Mouse (Mus musculus) forebrain, embryonic 16.5 days (tissue): Measurements from ENCODE around the gene Dnah2. TPM values are rescaled to one million over a fixed set of nuclear protein-coding genes. Genes with fewer than 3 reads are reported as not detected.

Experiments used
- ATAC-seq: fragments of 200-750 bp; cut with Nextera tagmentation; 2 replicates; pipeline ENCODE4 v1.8.0; 2017; ENCODE audit warnings: mild to moderate bottlenecking, moderate library complexity
- H3K27ac ChIP-seq: fragments of 300-500 bp; sonication (generic); 2 replicates; pipeline ENCODE4 v1.5.1; 2014; ENCODE audit warnings: low read length, control low read depth
- H3K27me3 ChIP-seq: fragments of 300-500 bp; sonication (generic); replicated peaks from 2 replicates; pipeline ENCODE4 v1.6.1; 2014; ENCODE audit warnings: low read length; ENCODE audit not compliant: control insufficient read depth, insufficient read depth
- H3K36me3 ChIP-seq: fragments of 300-500 bp; sonication (generic); 2 replicates; pipeline ENCODE4 v1.6.1; 2014; ENCODE audit not compliant: control insufficient read depth, insufficient read depth
- H3K4me1 ChIP-seq: fragments of 300-500 bp; sonication (generic); replicated peaks from 2 replicates; pipeline ENCODE4 v1.6.1; 2014; ENCODE audit warnings: low read length; ENCODE audit not compliant: control insufficient read depth, insufficient read depth
- H3K4me2 ChIP-seq: fragments of 300-500 bp; sonication (generic); 2 replicates; pipeline ENCODE4 v1.6.1; 2014; ENCODE audit warnings: mild to moderate bottlenecking, low read length, control low read depth
- H3K4me3 ChIP-seq: fragments of 300-500 bp; sonication (generic); replicated peaks from 2 replicates; pipeline ENCODE4 v1.5.1; 2014; ENCODE audit warnings: mild to moderate bottlenecking, low read length, control low read depth
- H3K9ac ChIP-seq: fragments of 300-500 bp; sonication (generic); replicated peaks from 2 replicates; pipeline ENCODE4 v1.6.1; 2014; ENCODE audit warnings: low read depth, low read length, control low read depth
- H3K9me3 ChIP-seq: fragments of 300-500 bp; sonication (generic); 2 replicates; pipeline ENCODE4 v1.6.1; 2016; ENCODE audit warnings: low read length; ENCODE audit not compliant: control insufficient read depth
- WGBS: fragments of 180-500 bp; shearing (Covaris S2); extraction: QIAGEN DNeasy Blood & Tissue Kit; methylation state at CpG from one replicate; pipeline ENCODE4 v1.1.7; 2014; 5-methylcytosine and 5-hydroxymethylcytosine counted together
- polyA plus RNA-seq: library from polyadenylated mRNA; unstranded; fragments of >200 nt; fragmentation: Nextera tagmentation; extraction: Ambion mirVana; gene quantifications from 2 replicates; pipeline ENCODE4 v1.2.1, GENCODE M21; 2015

Dnah2 gene
- polyA plus RNA-seq, 1 experiment from 2014 or later: 3.7 TPM

- Histone ChIP-seq H3K4me3 (no peak overlapping the region), H3K27ac (no peak overlapping the region), H3K9me3 (no peaks in the 10 kb centered on the region), H3K27me3 (peaks cover 10% of the 10 kb centered on the region), H3K36me3 (no peaks in the 10 kb centered on the region), H3K4me2 (no peak overlapping the region), H3K9ac (no peak overlapping the region), H3K4me1 (peaks cover 31% of the 10 kb centered on the region)
- ATAC-seq: no peak
- 11% methylated on average over 25 of the region's 25 CpGs for whole genome bisulfite sequencing
Observed at GRCm38 (mm10) chr11:69421131-69421977, 127.6 kb downstream of the Dnah2 start.

DNA sequence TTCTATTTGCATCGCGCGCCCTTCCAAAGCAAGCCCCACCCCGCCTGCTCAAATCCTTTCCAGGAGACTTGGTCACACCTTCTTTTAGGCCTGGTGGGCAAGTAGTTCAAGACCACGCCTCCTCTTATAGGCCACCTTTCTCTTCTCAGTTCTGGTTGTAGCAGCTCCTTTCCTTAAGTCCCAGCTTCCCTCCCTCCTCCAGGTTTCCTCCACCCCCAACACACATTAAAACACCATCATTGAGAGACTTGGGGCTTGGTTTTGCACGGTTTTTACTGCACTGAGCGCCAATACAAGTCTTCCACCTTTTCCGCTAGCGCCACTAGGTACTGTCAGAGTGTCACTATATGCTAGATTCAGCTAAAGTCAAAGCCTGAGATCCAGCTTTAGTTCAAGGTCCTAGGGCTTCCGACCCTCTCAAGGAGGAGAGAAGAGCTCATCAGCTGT lies 128.3 kb downstream of the Dnah2 start:
- peaks cover 31% of the 10 kb centered on the region for H3K4me1 ChIP-seq
- no peaks in the 10 kb centered on the region for H3K36me3 ChIP-seq
- H3K4me2 ChIP-seq: peak overlapping the region; percentile 90
- no peak for ATAC-seq
- H3K4me3 ChIP-seq: peak overlapping the region; percentile 29
- no peak overlapping the region for H3K9ac ChIP-seq
- H3K27ac ChIP-seq: no peak overlapping the region
- peaks cover 10% of the 10 kb centered on the region for H3K27me3 ChIP-seq
- H3K9me3 ChIP-seq: no peaks in the 10 kb centered on the region
- 9% methylated on average over 10 of the region's 10 CpGs for WGBS

DNA sequence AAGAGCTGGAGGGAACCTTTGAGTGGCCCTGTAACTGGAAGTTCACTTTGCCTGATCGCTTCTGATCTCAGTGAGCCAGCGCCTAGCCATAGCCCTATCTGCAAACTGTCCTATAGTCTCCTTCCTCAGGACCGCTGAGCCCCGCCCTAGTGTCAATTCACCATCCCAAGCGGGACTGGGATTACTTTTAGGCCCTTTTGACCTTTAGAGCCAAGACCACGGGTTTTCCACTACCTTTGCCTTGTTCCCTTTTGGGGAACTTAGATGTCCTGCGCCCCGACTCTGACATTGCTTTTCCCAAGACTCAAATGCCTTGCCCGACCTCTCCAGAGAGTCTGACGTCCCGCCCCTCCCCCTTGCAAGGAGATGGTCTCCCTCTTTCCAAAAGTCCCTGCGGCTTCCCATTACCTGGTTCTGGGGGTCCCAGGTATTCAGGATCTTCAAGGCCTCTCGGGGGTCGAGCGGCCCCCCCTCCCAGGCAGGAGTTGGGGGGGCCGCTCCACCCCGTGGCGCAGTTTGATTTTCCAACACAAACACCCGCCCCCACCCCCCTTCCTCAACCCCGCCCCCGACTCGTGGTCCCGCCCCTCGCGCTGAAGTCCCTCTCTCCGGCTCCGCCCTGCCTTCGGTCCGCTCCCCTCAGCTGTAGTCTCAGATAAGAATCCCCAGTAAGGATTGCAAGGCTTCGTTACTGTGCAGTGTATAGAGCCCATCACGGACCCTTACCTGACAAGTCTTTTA lies 128.9 kb downstream of the Dnah2 start:
- Histone ChIP-seq H3K4me3 (peak overlapping the region; percentile 29), H3K36me3 (no peaks in the 10 kb centered on the region), H3K4me2 (peak overlapping the region; percentile 90), H3K9me3 (no peaks in the 10 kb centered on the region), H3K9ac (no peak overlapping the region), H3K27ac (no peak overlapping the region), H3K27me3 (peaks cover 10% of the 10 kb centered on the region), H3K4me1 (peaks cover 35% of the 10 kb centered on the region)
- no peak for ATAC-seq
- under 1% methylated on average over 30 of the region's 31 CpGs for WGBS

- Histone ChIP-seq H3K4me3 (peak overlapping the region; percentile 75), H3K9me3 (no peaks in the 10 kb centered on the region), H3K4me2 (peak overlapping the region; percentile 90), H3K4me1 (peaks cover 40% of the 10 kb centered on the region), H3K27me3 (peaks cover 10% of the 10 kb centered on the region), H3K27ac (0 out of 2 replicates have a peak overlapping the region, but pooled peaks have one; percentile 43), H3K9ac (no peak overlapping the region), H3K36me3 (no peaks in the 10 kb centered on the region)
- WGBS: under 1% methylated on average over 19 of the region's 19 CpGs
- no peak for ATAC-seq
Observed at GRCm38 (mm10) chr11:69419443-69419812, 129.5 kb downstream of the Dnah2 start.

GRCm38 (mm10) chr11:69418481-69419442 lies 130.1 kb downstream of the Dnah2 start:
- no peaks in the 10 kb centered on the region for H3K36me3 ChIP-seq
- peak overlapping the region; percentile 99 for H3K27ac ChIP-seq
- peaks cover 10% of the 10 kb centered on the region for H3K27me3 ChIP-seq
- no peaks in the 10 kb centered on the region for H3K9me3 ChIP-seq
- peak overlapping the region; percentile 75 for H3K4me3 ChIP-seq
- peak overlapping the region; percentile 90 for H3K4me2 ChIP-seq
- peak overlapping the region; percentile 64 for H3K9ac ChIP-seq
- peak; percentile 92 for ATAC-seq
- WGBS: under 1% methylated on average over 42 of the region's 45 CpGs
- peaks cover 47% of the 10 kb centered on the region for H3K4me1 ChIP-seq

DNA sequence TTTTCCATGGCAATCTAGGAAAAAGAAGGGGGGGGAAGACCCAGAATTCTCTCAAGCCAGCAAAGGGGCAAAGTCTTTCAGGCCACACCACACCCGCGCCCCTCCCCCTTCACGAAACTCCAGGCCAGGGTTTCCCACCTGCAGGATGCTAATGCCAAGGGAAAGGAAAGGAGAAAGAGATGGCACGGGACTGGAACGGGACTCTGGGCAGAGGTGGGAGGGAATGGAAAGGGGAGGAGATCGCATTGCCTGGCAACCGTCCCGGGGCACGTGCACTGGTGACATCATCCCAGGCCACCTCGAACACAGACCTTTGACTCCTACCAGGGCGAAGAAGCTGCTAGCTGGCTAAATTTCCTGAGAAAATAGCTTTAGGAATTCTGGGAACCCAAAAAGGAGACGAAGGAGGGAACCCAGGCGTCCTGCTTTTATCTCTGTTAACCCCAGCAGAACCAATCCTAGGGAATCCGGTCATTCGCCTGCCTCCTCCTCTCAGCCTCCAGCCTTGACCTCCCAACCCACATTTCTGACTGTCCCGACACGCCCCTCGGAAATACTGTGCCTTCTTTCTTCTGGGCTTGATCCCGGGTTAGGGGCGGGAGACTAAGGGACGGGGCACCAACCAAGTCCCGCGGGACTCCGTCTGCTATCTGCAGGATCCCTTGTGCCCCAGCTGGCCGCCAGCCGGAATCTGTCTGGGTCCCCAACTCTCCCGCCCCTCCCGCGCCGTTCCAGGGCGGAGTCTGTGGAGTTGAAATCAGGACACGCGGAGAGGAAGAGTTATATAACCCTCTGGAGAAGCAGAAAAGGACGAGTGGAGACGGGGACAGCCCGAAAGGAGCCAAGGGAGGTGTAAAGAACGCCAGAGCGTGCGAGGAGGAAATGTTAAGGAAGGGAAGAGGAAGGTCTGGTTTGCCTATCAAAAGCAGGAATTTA lies 131.2 kb downstream of the Dnah2 start:
- H3K4me1 ChIP-seq: peaks cover 57% of the 10 kb centered on the region
- no peaks in the 10 kb centered on the region for H3K36me3 ChIP-seq
- peak overlapping the region; percentile 75 for H3K4me3 ChIP-seq
- H3K27me3 ChIP-seq: peaks cover 10% of the 10 kb centered on the region
- under 1% methylated on average over 39 of the region's 39 CpGs for WGBS
- peak overlapping the region; percentile 99 for H3K27ac ChIP-seq
- peak overlapping the region; percentile 90 for H3K4me2 ChIP-seq
- ATAC-seq: peak; percentile 7; the same call in 1 of the 2 replicates
- H3K9me3 ChIP-seq: no peaks in the 10 kb centered on the region
- H3K9ac ChIP-seq: peak overlapping the region; percentile 64

DNA sequence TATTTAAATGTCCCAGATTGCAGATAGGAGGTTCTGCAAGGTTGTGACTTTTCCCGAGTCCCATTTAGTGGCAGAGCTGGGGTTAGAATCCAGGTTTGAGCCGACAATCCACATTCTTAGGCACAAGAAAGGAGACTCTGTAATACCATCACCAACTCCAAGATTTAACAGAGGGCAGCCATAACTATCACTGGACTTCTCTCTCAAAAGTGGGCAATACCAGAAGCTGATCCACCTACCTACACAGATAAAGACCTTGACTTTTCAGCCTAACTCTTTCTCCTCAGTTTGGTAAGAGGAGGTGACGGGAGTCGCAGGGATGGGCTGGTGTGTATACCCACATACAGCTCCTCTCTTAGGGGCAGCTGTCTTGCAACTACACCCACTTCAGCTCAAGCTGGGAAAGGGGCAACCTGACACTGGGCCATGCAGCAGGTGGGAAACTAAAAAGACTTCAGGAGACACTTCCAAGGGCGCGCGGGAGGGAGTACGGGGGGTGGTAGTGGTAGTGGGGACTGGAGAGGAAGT lies 131.9 kb downstream of the Dnah2 start:
- H3K9ac ChIP-seq: peak overlapping the region; percentile 64
- H3K27me3 ChIP-seq: peaks cover 6% of the 10 kb centered on the region; the same call in 1 of the 2 replicates
- 2% methylated on average over 8 of the region's 8 CpGs for whole genome bisulfite sequencing
- no peak for ATAC-seq
- no peaks in the 10 kb centered on the region for H3K36me3 ChIP-seq
- no peaks in the 10 kb centered on the region for H3K9me3 ChIP-seq
- H3K4me1 ChIP-seq: peaks cover 65% of the 10 kb centered on the region
- H3K4me3 ChIP-seq: peak overlapping the region; percentile 75
- H3K4me2 ChIP-seq: peak overlapping the region; percentile 90
- peak overlapping the region; percentile 99 for H3K27ac ChIP-seq

DNA sequence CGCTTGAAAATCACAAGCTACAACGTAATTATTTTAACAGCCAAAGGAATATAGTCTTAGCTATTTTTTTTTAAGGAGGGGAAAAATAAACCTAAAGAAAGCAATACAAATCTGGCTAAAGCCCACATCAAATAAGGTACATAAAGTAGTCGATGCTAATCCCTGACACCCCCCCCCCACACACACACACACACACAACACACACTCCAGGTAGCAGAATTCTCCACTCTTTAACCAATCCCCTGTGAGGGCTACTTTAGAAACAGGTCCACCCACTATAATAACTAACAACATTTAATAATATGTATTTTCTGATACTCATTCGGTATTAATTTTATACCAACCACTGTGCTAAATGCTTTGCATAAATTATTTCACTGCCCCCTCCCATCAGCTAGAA lies 132.4 kb downstream of the Dnah2 start:
- 0% methylated on average over 4 of the region's 4 CpGs for WGBS
- H3K36me3 ChIP-seq: no peaks in the 10 kb centered on the region
- peaks cover 1% of the 10 kb centered on the region; the same call in 1 of the 2 replicates for H3K27me3 ChIP-seq
- peak overlapping the region; percentile 75 for H3K4me3 ChIP-seq
- peak overlapping the region; percentile 64 for H3K9ac ChIP-seq
- peaks cover 69% of the 10 kb centered on the region for H3K4me1 ChIP-seq
- peak overlapping the region; percentile 90 for H3K4me2 ChIP-seq
- no peaks in the 10 kb centered on the region for H3K9me3 ChIP-seq
- H3K27ac ChIP-seq: peak overlapping the region; percentile 99
- ATAC-seq: no peak
